Mouse (Mus musculus): ENCODE results near the gene Zbed5.

The Zbed5 gene

DNA sequence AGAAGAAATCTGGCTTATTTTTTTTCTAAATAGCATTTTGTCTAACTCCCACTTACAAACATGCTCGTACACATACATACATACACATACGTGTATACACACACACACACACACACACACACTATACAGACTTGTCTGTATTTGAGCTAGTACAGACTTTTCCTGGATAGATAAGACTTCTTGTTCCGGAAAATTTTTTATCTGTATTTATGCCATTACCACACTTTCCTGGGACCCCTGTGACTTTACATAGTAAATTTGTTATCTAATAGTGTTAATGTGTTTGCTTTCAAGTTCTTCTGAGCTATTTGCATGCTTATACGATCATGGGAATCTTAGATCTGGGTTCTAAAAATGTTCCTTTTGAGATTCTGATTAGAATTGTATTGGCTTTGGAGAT, 56.6 kb downstream of the Zbed5 start:
- DNase-seq (ENCODE audit: extremely low spot score, low read depth, low spot score): no peak

All from hindlimb bud, embryonic 11.5 days (tissue).